Mouse (Mus musculus): Measurements from ENCODE around the gene 2410137M14Rik. TPM values are rescaled to one million over a fixed set of nuclear protein-coding genes. Genes with fewer than 3 reads are reported as not detected.
"Not testable (repeated sequence)": the region's sequence is repeated elsewhere in the genome, so short reads cannot be mapped to it uniquely, and the experiment has no call there.

The 2410137M14Rik gene
- total RNA-seq, 2 experiments from 2014 or later, result 0.25 TPM; not detected in 1

- intact Hi-C loops (cut with DNase I; ENCODE audit: low total_unique reads), result loop anchor here (5.0 kb wide), 1 partner anchor 80 kb away; no protein-coding TSS in a partner anchor
These were observed 16.1 kb upstream of the 2410137M14Rik start for GRCm38 (mm10) chr17:36997033-36997735.

GRCm38 (mm10) chr17:36995448-36995847 lies 14.4 kb upstream of the 2410137M14Rik start:
- DNase-seq, result no peak
- intact Hi-C loops (cut with DNase I; ENCODE audit: low total_unique reads), result loop anchor here (5.0 kb wide), 1 partner anchor 78 kb away; no protein-coding TSS in a partner anchor

More at GRCm38 (mm10) chr17:36997033-36997735, 16.1 kb upstream of the 2410137M14Rik start:
- DNase-seq, result peak; percentile 73

GRCm38 (mm10) chr17:36994528-36994927 lies 13.5 kb upstream of the 2410137M14Rik start:
- DNase-seq, result no peak
- intact Hi-C loops (cut with DNase I; ENCODE audit: low total_unique reads), result no loop called here

GRCm38 (mm10) chr17:36993770-36994325 lies 12.8 kb upstream of the 2410137M14Rik start:
- DNase-seq, result no peak
- intact Hi-C loops (cut with DNase I; ENCODE audit: low total_unique reads), result no loop called here

- intact Hi-C loops (cut with DNase I; ENCODE audit: low total_unique reads), result no loop called here
These were observed 11.5 kb upstream of the 2410137M14Rik start for GRCm38 (mm10) chr17:36992336-36993104.

GRCm38 (mm10) chr17:36990630-36991029 lies 9.6 kb upstream of the 2410137M14Rik start:
- intact Hi-C loops (cut with DNase I; ENCODE audit: low total_unique reads); DNase-seq: not testable (repeated sequence)

More at GRCm38 (mm10) chr17:36992336-36993104, 11.5 kb upstream of the 2410137M14Rik start:
- DNase-seq, result no peak

GRCm38 (mm10) chr17:36989437-36989836 lies 8.4 kb upstream of the 2410137M14Rik start, which contains the start of gene H2-M5:
H2-M5 (minus strand) TSS chr17:36989537.
- DNase-seq, result no peak
- intact Hi-C loops (cut with DNase I; ENCODE audit: low total_unique reads), result no loop called here

- intact Hi-C loops (cut with DNase I; ENCODE audit: low total_unique reads), result no loop called here
- no peak for DNase-seq
These were observed 7.4 kb upstream of the 2410137M14Rik start for GRCm38 (mm10) chr17:36988475-36988874.

GRCm38 (mm10) chr17:36982253-36983155 lies 1.5 kb upstream of the 2410137M14Rik start:
- intact Hi-C loops (cut with DNase I; ENCODE audit: low total_unique reads), result no loop called here
- no peak for DNase-seq

GRCm38 (mm10) chr17:36981845-36982244 lies 808 bp upstream of the 2410137M14Rik start:
- intact Hi-C loops (cut with DNase I; ENCODE audit: low total_unique reads), result no loop called here
- no peak for DNase-seq

GRCm38 (mm10) chr17:36973271-36973787 lies 7.7 kb downstream of the 2410137M14Rik start:
- no peak for DNase-seq
- intact Hi-C loops (cut with DNase I; ENCODE audit: low total_unique reads), result no loop called here

GRCm38 (mm10) chr17:36972791-36973190 lies 8.2 kb downstream of the 2410137M14Rik start:
- intact Hi-C loops (cut with DNase I; ENCODE audit: low total_unique reads), result no loop called here
- no peak for DNase-seq

GRCm38 (mm10) chr17:36971172-36971850 lies 9.7 kb downstream of the 2410137M14Rik start:
- intact Hi-C loops (cut with DNase I; ENCODE audit: low total_unique reads), result no loop called here

GRCm38 (mm10) chr17:36970316-36970890 lies 10.6 kb downstream of the 2410137M14Rik start:
- DNase-seq, result no peak
- intact Hi-C loops (cut with DNase I; ENCODE audit: low total_unique reads), result no loop called here

More at GRCm38 (mm10) chr17:36971172-36971850, 9.7 kb downstream of the 2410137M14Rik start:
- no peak for DNase-seq

- no peak for DNase-seq
- intact Hi-C loops (cut with DNase I; ENCODE audit: low total_unique reads), result no loop called here
These were observed 14.2 kb downstream of the 2410137M14Rik start for GRCm38 (mm10) chr17:36966875-36967274.

GRCm38 (mm10) chr17:36961125-36961524 lies 19.9 kb downstream of the 2410137M14Rik start:
- no peak for DNase-seq
- intact Hi-C loops (cut with DNase I; ENCODE audit: low total_unique reads), result no loop called here

- DNase-seq, result no peak
- intact Hi-C loops (cut with DNase I; ENCODE audit: low total_unique reads), result no loop called here
These were observed 22.2 kb downstream of the 2410137M14Rik start for GRCm38 (mm10) chr17:36958884-36959283.
